Mouse (Mus musculus) liver, embryonic 12.5 days (tissue): Measurements from ENCODE around the gene Mgmt. TPM values are rescaled to one million over a fixed set of nuclear protein-coding genes. Genes with fewer than 3 reads are reported as not detected.

ENCODE experiments used
- ATAC-seq: fragments of 200-750 bp; cut with Nextera tagmentation; 2 replicates; pipeline ENCODE4 v1.8.0; 2017; ENCODE audit warnings: moderate number of reproducible peaks, mild to moderate bottlenecking, moderate library complexity
- H3K27ac ChIP-seq: fragments of 300-500 bp; sonication (generic); 2 replicates; pipeline ENCODE4 v1.5.1; 2016; ENCODE audit warnings: mild to moderate bottlenecking
- H3K27me3 ChIP-seq: fragments of 300-500 bp; sonication (generic); replicated peaks from 2 replicates; pipeline ENCODE4 v1.6.1; 2016; ENCODE audit warnings: mild to moderate bottlenecking, moderate library complexity
- H3K36me3 ChIP-seq: fragments of 300-500 bp; sonication (generic); 2 replicates; pipeline ENCODE4 v1.6.1; 2016; ENCODE audit warnings: mild to moderate bottlenecking, moderate library complexity
- H3K4me1 ChIP-seq: fragments of 300-500 bp; sonication (generic); 2 replicates; pipeline ENCODE4 v1.6.1; 2016
- H3K4me2 ChIP-seq: fragments of 300-500 bp; sonication (generic); 2 replicates; pipeline ENCODE4 v1.6.1; 2016; ENCODE audit warnings: mild to moderate bottlenecking, moderate library complexity
- H3K4me3 ChIP-seq: fragments of 300-500 bp; sonication (generic); 2 replicates; pipeline ENCODE4 v1.5.1; 2016; ENCODE audit warnings: mild to moderate bottlenecking, moderate library complexity
- H3K9ac ChIP-seq: fragments of 300-500 bp; sonication (generic); 2 replicates; pipeline ENCODE4 v1.6.1; 2016; ENCODE audit warnings: mild to moderate bottlenecking, moderate library complexity
- H3K9me3 ChIP-seq: fragments of 300-500 bp; sonication (generic); replicated peaks from 2 replicates; pipeline ENCODE4 v1.6.1; 2016; ENCODE audit warnings: mild to moderate bottlenecking, moderate library complexity
- WGBS: fragments of 180-500 bp; shearing (Covaris S2); methylation state at CpG from one replicate; pipeline ENCODE4 v1.1.7; 2016; ENCODE audit not compliant: insufficient replicate concordance; 5-methylcytosine and 5-hydroxymethylcytosine counted together
- polyA plus RNA-seq: library from polyadenylated mRNA; unstranded; fragments of >200 nt; fragmentation: Nextera tagmentation; extraction: Ambion mirVana; gene quantifications from 2 replicates; pipeline ENCODE4 v1.2.1, GENCODE M21; 2016

The Mgmt gene
- polyA plus RNA-seq, 1 experiment from 2014 or later: 4.2 TPM

DNA sequence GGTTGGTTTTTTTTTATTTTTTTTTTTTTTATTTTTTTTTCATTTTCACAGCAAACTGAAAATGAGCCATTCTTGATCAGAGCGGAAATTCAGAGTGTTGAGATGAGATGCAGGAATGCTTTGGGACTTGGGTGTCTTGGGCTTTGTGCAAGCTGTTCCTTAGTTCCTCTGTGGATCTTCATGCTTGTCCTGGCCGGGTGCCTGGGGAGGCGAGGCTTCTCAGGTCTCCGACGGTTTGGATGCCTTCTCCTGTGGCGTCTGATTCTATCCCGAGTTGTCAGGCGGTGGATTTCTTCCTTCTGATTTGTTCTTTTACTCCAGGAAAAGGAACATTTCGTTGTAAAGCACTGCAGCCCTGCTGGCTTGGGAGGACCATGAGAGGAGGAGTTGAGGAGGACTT lies 51.7 kb downstream of the Mgmt start:
- Histone ChIP-seq H3K4me1 (no peaks in the 10 kb centered on the region), H3K9ac (no peak overlapping the region), H3K9me3 (no peaks in the 10 kb centered on the region), H3K4me3 (no peak overlapping the region), H3K27me3 (no peaks in the 10 kb centered on the region), H3K4me2 (no peak overlapping the region), H3K36me3 (no peaks in the 10 kb centered on the region), H3K27ac (no peak overlapping the region)
- ATAC-seq: no peak
- WGBS: 73% methylated on average over 9 of the region's 9 CpGs

DNA sequence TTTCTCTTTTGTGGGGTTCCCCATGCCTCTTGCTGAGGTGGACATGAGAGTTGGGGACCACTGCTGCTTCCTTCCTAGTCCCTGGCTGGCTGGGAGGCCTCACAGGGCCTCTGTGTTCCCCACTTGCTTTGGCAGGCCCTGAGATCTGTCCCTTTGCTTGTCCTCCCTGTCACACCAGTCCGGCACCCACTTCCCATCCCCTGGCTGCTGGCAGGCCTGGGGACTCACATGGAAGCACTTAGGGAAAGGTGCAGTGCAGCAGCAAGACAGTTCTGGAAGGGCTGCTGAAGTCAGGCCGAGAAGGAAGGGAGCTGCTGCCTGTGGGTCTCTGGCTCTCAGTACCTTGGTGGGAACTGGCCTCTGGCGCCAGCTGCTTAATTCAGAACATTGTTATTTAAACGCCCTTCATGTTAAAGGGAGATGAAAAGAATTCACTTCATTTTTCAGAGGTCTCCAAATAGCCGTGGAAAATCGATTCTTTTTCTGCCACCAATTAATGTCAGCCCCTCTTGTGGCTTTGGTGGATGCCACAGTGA lies 53.9 kb downstream of the Mgmt start:
- H3K9ac ChIP-seq: no peak overlapping the region
- 64% methylated on average over 6 of the region's 6 CpGs for WGBS
- ATAC-seq: no peak

DNA sequence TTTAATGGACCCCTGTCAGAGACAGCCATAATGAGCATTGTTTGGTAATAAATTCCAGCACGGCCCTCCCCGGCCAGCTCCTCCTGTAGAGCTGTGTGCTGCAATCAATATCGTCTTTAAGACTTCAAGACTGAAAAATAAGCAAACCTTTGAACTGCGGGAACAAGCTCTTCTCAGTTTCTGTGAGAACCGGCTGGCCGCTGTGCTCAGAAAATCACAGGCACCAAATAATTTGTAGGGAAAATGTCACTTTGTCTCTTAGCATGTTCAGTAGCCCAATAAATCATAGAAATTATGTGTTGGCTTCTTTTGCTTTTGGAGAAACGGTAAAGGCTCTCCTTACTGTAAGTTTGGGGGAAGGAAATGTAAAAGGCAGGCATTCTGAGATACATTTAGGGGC lies 58.2 kb downstream of the Mgmt start:
- H3K27ac ChIP-seq: no peak overlapping the region
- 71% methylated on average over 7 of the region's 7 CpGs for WGBS
- H3K36me3 ChIP-seq: no peaks in the 10 kb centered on the region
- no peak overlapping the region for H3K4me2 ChIP-seq
- no peak for ATAC-seq
- H3K4me1 ChIP-seq: no peaks in the 10 kb centered on the region
- H3K9ac ChIP-seq: no peak overlapping the region
- no peaks in the 10 kb centered on the region for H3K9me3 ChIP-seq
- H3K4me3 ChIP-seq: no peak overlapping the region
- H3K27me3 ChIP-seq: no peaks in the 10 kb centered on the region

More for the DNA sequence above, 53.9 kb downstream of the Mgmt start:
- Histone ChIP-seq H3K9me3 (no peaks in the 10 kb centered on the region), H3K27ac (no peak overlapping the region), H3K4me2 (no peak overlapping the region), H3K27me3 (no peaks in the 10 kb centered on the region), H3K4me1 (no peaks in the 10 kb centered on the region), H3K36me3 (no peaks in the 10 kb centered on the region), H3K4me3 (no peak overlapping the region)

DNA sequence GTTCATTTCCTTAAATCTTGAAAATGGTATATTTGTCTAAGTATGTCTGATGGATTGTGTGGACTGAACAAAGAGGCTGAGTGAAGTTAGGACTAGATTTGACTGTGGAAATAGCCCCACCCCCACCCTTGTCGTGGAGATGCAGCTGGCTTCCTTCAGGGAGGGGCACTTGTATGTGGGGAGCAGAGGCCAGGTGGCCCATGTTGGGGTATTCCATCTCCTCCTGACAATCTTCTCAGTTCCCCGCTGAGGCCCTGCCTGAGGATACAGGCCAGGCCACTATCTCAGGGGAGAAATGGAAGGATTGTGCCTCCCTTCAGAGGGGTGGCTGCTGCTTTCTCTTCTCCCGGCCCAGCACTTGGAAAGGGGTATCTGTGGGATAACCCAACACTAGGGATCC lies 58.8 kb downstream of the Mgmt start:
- H3K27ac ChIP-seq: no peak overlapping the region
- H3K27me3 ChIP-seq: no peaks in the 10 kb centered on the region
- H3K36me3 ChIP-seq: no peaks in the 10 kb centered on the region
- H3K9me3 ChIP-seq: no peaks in the 10 kb centered on the region
- no peak for ATAC-seq
- no peak overlapping the region for H3K9ac ChIP-seq
- no peaks in the 10 kb centered on the region for H3K4me1 ChIP-seq
- H3K4me2 ChIP-seq: no peak overlapping the region
- no peak overlapping the region for H3K4me3 ChIP-seq
- WGBS: 53% methylated on average over 3 of the region's 3 CpGs

DNA sequence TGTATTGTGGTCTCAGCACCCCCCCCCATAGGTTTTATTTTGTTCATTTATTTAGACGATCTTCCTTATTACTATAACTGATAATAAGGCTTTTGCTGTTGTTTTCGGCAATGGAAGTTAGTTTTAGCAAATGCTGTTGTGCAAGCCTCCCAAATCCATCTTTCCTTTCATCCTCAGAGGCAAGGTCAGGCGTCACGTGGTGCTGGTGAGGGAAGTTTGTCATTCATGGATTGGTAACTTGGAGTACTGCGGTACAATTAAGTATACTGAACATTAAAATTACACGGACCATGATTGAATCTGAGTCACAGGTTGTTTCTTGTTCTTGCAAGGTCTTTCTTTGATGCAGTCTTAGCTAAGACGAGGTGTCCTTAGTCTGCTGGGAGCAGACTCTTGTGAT lies 77.9 kb downstream of the Mgmt start:
- WGBS: 76% methylated on average over 7 of the region's 7 CpGs
- H3K4me1 ChIP-seq: no peaks in the 10 kb centered on the region
- no peak overlapping the region for H3K9ac ChIP-seq
- no peak overlapping the region for H3K4me3 ChIP-seq
- no peak overlapping the region for H3K27ac ChIP-seq
- H3K4me2 ChIP-seq: no peak overlapping the region
- ATAC-seq: no peak
- H3K36me3 ChIP-seq: no peaks in the 10 kb centered on the region
- H3K9me3 ChIP-seq: no peaks in the 10 kb centered on the region
- no peaks in the 10 kb centered on the region for H3K27me3 ChIP-seq

DNA sequence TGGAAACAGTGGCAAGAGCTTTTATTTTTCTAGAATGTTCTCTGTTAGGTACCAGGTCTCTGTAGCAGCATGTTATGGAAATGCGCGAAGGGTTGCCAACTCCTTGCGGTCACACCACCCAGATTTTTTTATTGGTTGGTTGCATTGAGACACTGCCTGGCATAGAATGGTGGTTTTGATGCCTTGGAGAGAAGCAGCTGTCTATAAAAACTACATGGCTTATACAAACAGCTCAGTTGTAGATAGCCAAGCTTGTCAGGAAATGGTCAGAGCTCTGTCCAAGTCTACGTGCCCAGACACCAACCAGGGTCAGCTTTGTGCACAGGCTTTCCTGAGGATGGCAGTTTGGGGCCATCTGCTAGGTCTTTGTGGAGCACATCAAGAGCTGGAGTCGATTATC lies 80.6 kb downstream of the Mgmt start:
- Histone ChIP-seq H3K36me3 (no peaks in the 10 kb centered on the region), H3K27me3 (no peaks in the 10 kb centered on the region), H3K9me3 (no peaks in the 10 kb centered on the region), H3K27ac (no peak overlapping the region), H3K4me2 (no peak overlapping the region), H3K9ac (no peak overlapping the region), H3K4me1 (no peaks in the 10 kb centered on the region), H3K4me3 (no peak overlapping the region)
- ATAC-seq: no peak
- 75% methylated on average over 5 of the region's 5 CpGs for WGBS

DNA sequence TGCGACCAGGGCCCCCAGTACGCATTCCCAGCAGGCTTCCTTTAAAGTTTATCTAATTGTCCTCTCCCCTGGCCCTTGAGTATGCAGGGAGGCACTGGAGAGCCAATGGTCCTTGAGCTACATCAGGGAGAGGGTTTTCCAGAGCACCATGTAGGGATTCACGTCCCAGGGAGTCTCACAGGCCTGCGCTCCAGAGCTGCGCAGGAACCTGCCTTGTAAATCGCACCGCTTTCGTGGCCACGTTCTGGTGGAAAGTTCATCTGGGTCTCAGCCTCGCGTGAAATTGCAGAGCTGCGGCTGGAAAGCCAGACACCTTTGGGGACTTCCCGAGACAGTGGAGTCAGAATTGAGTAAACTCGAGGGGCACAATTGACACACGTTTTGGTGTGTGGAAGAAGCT lies 103.0 kb downstream of the Mgmt start:
- H3K27ac ChIP-seq: no peak overlapping the region
- ATAC-seq: no peak
- H3K9ac ChIP-seq: no peak overlapping the region
- H3K9me3 ChIP-seq: no peaks in the 10 kb centered on the region
- H3K4me1 ChIP-seq: no peaks in the 10 kb centered on the region
- no peaks in the 10 kb centered on the region for H3K36me3 ChIP-seq
- H3K4me2 ChIP-seq: no peak overlapping the region
- WGBS: 75% methylated on average over 15 of the region's 15 CpGs
- H3K27me3 ChIP-seq: no peaks in the 10 kb centered on the region
- H3K4me3 ChIP-seq: no peak overlapping the region

DNA sequence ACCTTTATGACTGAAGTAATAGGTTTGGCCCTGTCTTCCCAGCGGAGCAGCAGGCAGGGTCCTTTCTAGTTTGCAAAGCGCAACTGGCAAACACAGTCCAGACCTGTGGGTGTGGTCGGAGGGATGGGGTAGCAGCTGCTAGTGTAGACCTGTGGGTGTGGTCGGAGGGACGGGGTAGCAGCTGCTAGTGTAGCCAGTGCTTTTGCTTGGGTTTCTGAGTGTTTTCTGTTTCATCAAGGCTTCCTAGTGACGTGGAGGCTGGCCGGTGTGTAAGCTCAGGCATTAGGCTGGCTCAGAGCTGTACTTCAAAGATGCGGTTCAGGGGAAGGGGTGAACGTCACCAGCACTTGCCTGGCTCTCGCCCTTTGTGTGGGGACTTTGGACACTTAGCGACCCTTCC lies 106.3 kb downstream of the Mgmt start:
- ATAC-seq: no peak
- Histone ChIP-seq H3K27ac (no peak overlapping the region), H3K9me3 (no peaks in the 10 kb centered on the region), H3K4me3 (no peak overlapping the region), H3K4me1 (no peaks in the 10 kb centered on the region), H3K4me2 (no peak overlapping the region), H3K9ac (no peak overlapping the region), H3K27me3 (no peaks in the 10 kb centered on the region), H3K36me3 (no peaks in the 10 kb centered on the region)
- 64% methylated on average over 11 of the region's 11 CpGs for WGBS

DNA sequence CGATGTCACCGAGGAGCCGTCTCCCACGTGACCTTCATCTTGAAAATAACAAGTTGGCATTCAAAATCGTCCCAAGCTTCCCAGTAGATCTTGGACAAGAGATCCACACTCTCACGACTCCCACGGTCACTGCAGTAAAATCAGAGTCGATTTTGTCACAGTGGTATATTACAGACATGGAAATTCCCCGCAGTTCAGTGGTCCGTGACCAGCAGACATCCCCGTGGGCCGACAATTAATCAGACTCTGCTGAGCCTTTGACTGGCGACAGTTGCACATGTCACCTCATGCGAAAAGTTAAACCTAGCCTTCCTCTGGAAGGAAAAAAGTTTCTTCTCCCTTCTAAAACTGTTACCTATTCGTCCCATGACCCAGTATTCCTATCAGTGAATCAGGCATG lies 106.8 kb downstream of the Mgmt start:
- Histone ChIP-seq H3K4me1 (no peaks in the 10 kb centered on the region), H3K9me3 (no peaks in the 10 kb centered on the region), H3K27ac (no peak overlapping the region), H3K27me3 (no peaks in the 10 kb centered on the region), H3K9ac (no peak overlapping the region), H3K36me3 (no peaks in the 10 kb centered on the region), H3K4me2 (no peak overlapping the region), H3K4me3 (no peak overlapping the region)
- 80% methylated on average over 15 of the region's 15 CpGs for WGBS
- ATAC-seq: no peak

DNA sequence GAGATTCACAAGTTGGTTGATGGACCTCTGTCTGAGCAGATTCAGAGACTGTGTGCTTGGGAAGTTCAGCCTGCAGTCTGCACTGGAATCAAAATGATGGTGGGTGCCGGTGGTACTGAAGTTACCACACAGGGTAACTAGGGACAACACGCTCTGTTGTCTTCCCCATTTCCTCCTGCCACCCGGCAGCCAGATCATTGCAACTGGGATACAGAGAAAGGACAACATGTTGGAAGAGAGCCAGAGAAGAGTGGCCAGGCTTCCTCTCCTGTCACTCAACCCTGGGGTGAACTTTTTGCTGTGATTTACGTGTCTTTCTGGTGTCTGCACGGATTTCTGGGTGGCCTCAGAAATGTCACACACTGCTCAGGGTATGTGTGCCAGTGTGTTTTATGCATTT lies 107.4 kb downstream of the Mgmt start:
- no peak overlapping the region for H3K4me2 ChIP-seq
- no peaks in the 10 kb centered on the region for H3K9me3 ChIP-seq
- H3K9ac ChIP-seq: no peak overlapping the region
- no peaks in the 10 kb centered on the region for H3K27me3 ChIP-seq
- 43% methylated on average over 5 of the region's 5 CpGs for WGBS
- H3K27ac ChIP-seq: no peak overlapping the region
- no peak overlapping the region for H3K4me3 ChIP-seq
- no peaks in the 10 kb centered on the region for H3K36me3 ChIP-seq
- H3K4me1 ChIP-seq: no peaks in the 10 kb centered on the region
- no peak for ATAC-seq

DNA sequence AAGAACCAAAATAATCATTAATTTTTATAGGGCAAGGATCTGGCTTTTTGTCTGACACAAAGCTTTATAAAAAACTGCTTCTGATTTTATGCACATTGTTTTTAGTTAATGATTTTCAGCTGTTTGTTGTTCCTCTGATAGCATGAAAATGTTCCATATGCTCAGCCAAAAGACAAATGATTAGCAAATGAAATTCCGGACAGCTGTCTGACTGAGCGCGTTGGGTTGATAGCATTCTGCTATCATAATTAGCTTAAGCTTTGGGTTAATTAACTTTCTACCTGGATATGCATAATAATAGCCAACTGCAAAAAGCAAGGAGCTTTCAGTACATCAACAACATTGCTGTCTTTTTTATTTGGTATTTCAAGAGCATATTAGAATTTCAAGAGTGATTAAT lies 108.0 kb downstream of the Mgmt start:
- no peak overlapping the region for H3K27ac ChIP-seq
- no peaks in the 10 kb centered on the region for H3K27me3 ChIP-seq
- H3K9ac ChIP-seq: no peak overlapping the region
- no peaks in the 10 kb centered on the region for H3K4me1 ChIP-seq
- no peaks in the 10 kb centered on the region for H3K9me3 ChIP-seq
- no peak for ATAC-seq
- H3K36me3 ChIP-seq: no peaks in the 10 kb centered on the region
- H3K4me3 ChIP-seq: no peak overlapping the region
- WGBS: 86% methylated on average over 3 of the region's 3 CpGs
- no peak overlapping the region for H3K4me2 ChIP-seq

DNA sequence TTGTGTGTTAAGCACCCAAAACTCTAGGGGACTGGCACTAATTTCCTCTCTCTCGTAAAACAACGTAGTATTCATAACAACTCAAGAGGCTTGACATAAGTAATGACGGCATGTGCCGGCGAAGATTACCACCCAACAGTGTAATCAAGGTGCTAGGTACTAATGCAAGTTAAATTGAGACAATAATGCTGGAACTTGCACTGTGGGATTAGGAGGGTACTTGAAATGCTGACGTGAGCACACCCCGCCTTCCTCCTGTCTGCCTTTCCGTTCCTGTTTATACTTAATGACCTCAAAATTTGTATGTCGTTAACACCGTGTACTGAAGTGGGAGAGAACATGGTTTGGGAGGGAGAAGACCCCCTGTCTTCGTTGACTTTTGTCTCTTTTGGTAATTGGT lies 110.9 kb downstream of the Mgmt start:
- H3K27me3 ChIP-seq: no peaks in the 10 kb centered on the region
- H3K9me3 ChIP-seq: no peaks in the 10 kb centered on the region
- H3K4me3 ChIP-seq: no peak overlapping the region
- H3K9ac ChIP-seq: no peak overlapping the region
- H3K4me2 ChIP-seq: no peak overlapping the region
- H3K4me1 ChIP-seq: no peaks in the 10 kb centered on the region
- no peak for ATAC-seq
- H3K27ac ChIP-seq: no peak overlapping the region
- no peaks in the 10 kb centered on the region for H3K36me3 ChIP-seq
- WGBS: 65% methylated on average over 11 of the region's 11 CpGs

DNA sequence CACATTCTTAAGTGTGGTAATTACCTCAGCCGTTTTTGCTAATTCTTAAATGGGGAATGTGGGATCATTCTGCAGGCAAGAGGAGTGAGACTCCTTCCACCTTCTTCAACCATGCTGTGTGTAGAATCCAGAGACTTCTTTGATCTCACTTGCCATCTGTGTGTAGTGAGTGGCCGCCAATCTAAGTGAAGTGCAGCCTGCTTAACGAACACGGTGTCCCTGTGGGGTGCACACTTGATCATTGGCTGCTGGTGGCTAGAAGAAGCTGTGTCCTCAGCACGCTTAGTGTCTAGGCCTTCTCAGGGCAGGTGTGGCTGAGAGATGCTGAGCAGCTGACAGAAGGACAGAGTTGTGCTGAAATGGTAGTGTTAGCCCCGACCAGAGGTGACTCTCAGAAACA lies 113.9 kb downstream of the Mgmt start:
- 68% methylated on average over 6 of the region's 6 CpGs for WGBS
- no peak for ATAC-seq
- Histone ChIP-seq H3K4me3 (no peak overlapping the region), H3K9ac (no peak overlapping the region), H3K27me3 (no peaks in the 10 kb centered on the region), H3K4me1 (no peaks in the 10 kb centered on the region), H3K36me3 (no peaks in the 10 kb centered on the region), H3K4me2 (no peak overlapping the region), H3K9me3 (no peaks in the 10 kb centered on the region), H3K27ac (no peak overlapping the region)
